ENCODE assay signal across 10 mouse cellular contexts in genomic region chr8:88380497-88380896, GRCm38 (mm10). TPM values are rescaled to one million over a fixed set of nuclear protein-coding genes. Genes with fewer than 3 reads are reported as not detected.
DNase-seq lines count a peak whose midpoint lies in the region; ATAC-seq and TF ChIP-seq lines count a peak whose summit lies in the region.
"Had no signal": no experiment of that assay in that cellular context is flagged by ENCODE, and none has a peak within 500 bp of the region (broad histone marks: within the 10 kb centered on the region; RNA-seq: fewer than 3 reads in every experiment).

No protein-coding gene starts in this region.

- no peaks in the 10 kb centered on the region for H3K36me3 ChIP-seq in kidney, adult 2 months (ENCODE audit: control insufficient read depth, insufficient read depth, low read length)
- H3K36me3 ChIP-seq: lung, embryonic 15.5 days had no signal

- intact Hi-C loops in heart, postnatal 10 days (cut with DNase I) = no loop called here
- intact Hi-C loops in left cerebral cortex, postnatal 36 days (cut with DNase I) = no loop called here

- WGBS in kidney, adult 2 months = 65% methylated on average over 7 of the region's 7 CpGs

- TF ChIP-seq CTCF in kidney, adult 2 months (conservative IDR thresholded peaks at IDR 0.05; ENCODE audit: insufficient read depth, insufficient read length, low read depth, low read length) = no peak

- no peak overlapping the region for H3K27ac ChIP-seq in kidney, adult 2 months (ENCODE audit: insufficient read depth, low read depth, low read length)
- H3K27ac ChIP-seq: lung, embryonic 15.5 days had no signal

- peak; percentile 97 for ATAC-seq in common myeloid progenitor, adult 5-6 weeks (replicated peaks; ENCODE audit: low read depth, poor library complexity, severe bottlenecking)
- peak; percentile 27; the same call in 1 of the 2 replicates for ATAC-seq in megakaryocyte, adult 5-6 weeks (ENCODE audit: poor library complexity, severe bottlenecking)
- ATAC-seq: forebrain, embryonic 14.5 days had no signal

- no peaks in the 10 kb centered on the region for H3K4me1 ChIP-seq in kidney, adult 2 months (ENCODE audit: control insufficient read depth, insufficient read depth, low read length)

- DNase-seq in kidney, adult 2 months = peak; percentile 43
- no peak for DNase-seq in kidney, adult 18-20 months
- peak; percentile 20 to 28 for DNase-seq in heart, postnatal 10 days
- no peak for DNase-seq in left cerebral cortex, postnatal 36 days (ENCODE audit: low spot score in 2 of 2)
- DNase-seq in urinary bladder, postnatal 25 days (ENCODE audit: low spot score) = no peak
- no peak for DNase-seq in gastrocnemius, postnatal 4 days (ENCODE audit: low spot score in 2 of 2)

- no peak overlapping the region for H3K4me3 ChIP-seq in kidney, adult 2 months (ENCODE audit: insufficient read depth, low read depth, low read length)
- H3K4me3 ChIP-seq: lung, embryonic 15.5 days had no signal

- TF ChIP-seq POLR2A in kidney, adult 2 months (IDR thresholded peaks at IDR 0.05; ENCODE audit: low read depth, low read length) = no peak

- no peaks in the 10 kb centered on the region for H3K27me3 ChIP-seq in kidney, adult 2 months (replicated peaks; ENCODE audit: control insufficient read depth, insufficient read depth, low read length)
- H3K27me3 ChIP-seq: lung, embryonic 15.5 days had no signal

RNA-seq across cellular contexts. Expression of gene Brd7, which starts 18.5 kb away (rescaled TPM):
- 23.9 and 25.6 TPM in 2 replicates for polyA plus RNA-seq in kidney, adult 2 months (2012; rRNA removed)
- 69.6 and 88.8 TPM in 2 replicates for total RNA-seq in common myeloid progenitor, adult 5-6 weeks (2017)
- 10 to 100 TPM; 68.0 to 78.8 TPM for total RNA-seq in heart, postnatal 10 days (2021)
- total RNA-seq in megakaryocyte, adult 5-6 weeks (2015) = 65.4 and 69.1 TPM in 2 replicates
- 61.5 and 62.7 TPM in 2 replicates for total RNA-seq in megakaryocyte, adult 5-6 weeks (2017)
- total RNA-seq in left cerebral cortex, postnatal 36 days (2021) = 10 to 100 TPM; 48.2 to 66.4 TPM
- 10 to 100 TPM; 71.1 to 71.9 TPM for total RNA-seq in gastrocnemius, postnatal 4 days (2021)

Comparison
In these comparisons a context has a peak if more than half of its experiments do, and no peak if none do; other contexts are left out.
1. DNase-seq: peak in kidney, adult 2 months (single experiment) and heart, postnatal 10 days (2 of 2); none in kidney, adult 18-20 months (single experiment), left cerebral cortex, postnatal 36 days (0 of 2), urinary bladder, postnatal 25 days (single experiment) and gastrocnemius, postnatal 4 days (0 of 2).